Mouse (Mus musculus) small intestine, adult 2 months (tissue): ENCODE measurements around the gene Htr7.

Experiments
- CTCF ChIP-seq: fragments of 200-500 bp; IDR thresholded peaks from 2 replicates; pipeline ENCODE4 v1.5.1; 2012; ENCODE audit warnings: low read depth, mild to moderate bottlenecking, control low read depth, inconsistent platforms, low read length, moderate library complexity, mixed read lengths; ENCODE audit not compliant: insufficient replicate concordance, insufficient read length; ENCODE audit errors: extremely low read depth
- POLR2A ChIP-seq: fragments of 200-500 bp; IDR thresholded peaks from 2 replicates; pipeline ENCODE4 v1.6.1; 2012; ENCODE audit warnings: low read depth, mild to moderate bottlenecking, control low read depth, inconsistent platforms, low read length, moderate library complexity

DNA sequence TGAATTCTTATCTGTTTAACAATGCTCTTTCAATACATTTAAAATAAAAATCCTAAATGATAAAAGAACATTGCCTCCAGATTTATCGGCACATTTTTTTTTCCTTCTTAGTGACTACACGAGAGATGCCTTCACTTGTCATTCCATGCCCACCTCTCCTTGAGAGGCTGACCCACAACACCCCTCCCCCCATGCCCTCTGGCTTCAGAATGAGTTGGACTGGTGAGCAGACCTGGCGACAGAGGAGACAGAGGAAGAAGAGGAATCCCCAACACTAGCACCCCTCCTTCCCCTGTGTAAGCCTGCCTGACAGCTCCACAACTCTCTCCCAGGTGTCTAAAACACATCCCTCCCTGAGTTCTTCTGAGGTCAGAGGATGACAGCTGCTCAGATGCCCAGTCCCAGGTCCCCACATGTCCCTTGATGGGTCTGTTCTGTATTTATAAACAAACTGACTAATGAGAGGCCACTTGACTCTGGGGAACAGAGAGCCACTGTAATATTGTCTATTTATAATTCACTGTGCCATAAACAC is 132.3 kb downstream of the Htr7 start:
- TF ChIP-seq CTCF: no peak
- TF ChIP-seq POLR2A: no peak
